Mouse (Mus musculus) forebrain, embryonic 10.5 days (tissue): Measurements from ENCODE around the gene 1110002E22Rik. TPM values are rescaled to one million over a fixed set of nuclear protein-coding genes. Genes with fewer than 3 reads are reported as not detected.

Source experiments
- DNase-seq: peaks from one replicate; pipeline ENCODE4 v3.0.0-alpha.2; 2017; ENCODE audit warnings: low spot score; ENCODE audit errors: extremely low spot score
- H3K27ac ChIP-seq: fragments of 300-500 bp; sonication (generic); 2 replicates; pipeline ENCODE4 v1.5.1; 2016; ENCODE audit warnings: mild to moderate bottlenecking
- H3K27me3 ChIP-seq: fragments of 300-500 bp; sonication (generic); 2 replicates; pipeline ENCODE4 v1.6.1; 2016; ENCODE audit warnings: mild to moderate bottlenecking; ENCODE audit not compliant: poor library complexity, severe bottlenecking
- H3K36me3 ChIP-seq: fragments of 300-500 bp; sonication (generic); replicated peaks from 2 replicates; pipeline ENCODE4 v1.6.1; 2016; ENCODE audit warnings: mild to moderate bottlenecking, moderate library complexity
- H3K4me1 ChIP-seq: fragments of 300-500 bp; sonication (generic); 2 replicates; pipeline ENCODE4 v1.6.1; 2016
- H3K4me3 ChIP-seq: fragments of 300-500 bp; sonication (generic); 2 replicates; pipeline ENCODE4 v1.5.1; 2016; ENCODE audit warnings: mild to moderate bottlenecking, moderate library complexity
- H3K9me3 ChIP-seq: fragments of 300-500 bp; sonication (generic); 2 replicates; pipeline ENCODE4 v1.6.1; 2016; ENCODE audit warnings: mild to moderate bottlenecking, moderate library complexity
- WGBS: fragments of 180-500 bp; shearing (Covaris S2); methylation state at CpG from one replicate; pipeline ENCODE4 v1.1.7; 2016; 5-methylcytosine and 5-hydroxymethylcytosine counted together
- polyA plus RNA-seq: library from polyadenylated mRNA; unstranded; fragments of >200 nt; fragmentation: Nextera tagmentation; extraction: Ambion mirVana; gene quantifications from 2 replicates; pipeline ENCODE4 v1.2.1, GENCODE M21; 2016

The 1110002E22Rik gene
- polyA plus RNA-seq, 1 experiment from 2014 or later = 0.02 TPM

DNA sequence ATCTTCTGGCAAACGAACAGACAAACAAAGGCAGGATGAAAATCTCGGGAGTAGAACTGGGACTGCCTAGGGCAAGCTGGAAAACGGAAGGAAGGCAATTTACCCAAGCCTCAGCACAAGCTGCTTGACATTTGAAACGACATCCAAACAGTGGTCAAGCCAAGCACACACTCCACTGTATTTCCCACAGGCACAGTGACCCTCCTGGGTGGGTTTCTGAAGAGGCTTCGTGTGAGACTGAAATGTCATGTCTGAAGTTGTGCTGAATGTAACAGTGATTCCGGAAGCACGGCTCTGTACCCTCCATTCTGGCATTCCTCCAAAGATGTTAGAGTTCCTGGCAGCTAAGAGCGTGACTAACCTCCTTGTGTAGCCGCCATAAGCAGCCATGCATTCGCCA is 30.9 kb downstream of the 1110002E22Rik start:
- Histone ChIP-seq H3K36me3 (peaks cover 5% of the 10 kb centered on the region; the same call in 1 of the 2 replicates), H3K27me3 (no peaks in the 10 kb centered on the region), H3K9me3 (no peaks in the 10 kb centered on the region), H3K4me1 (no peaks in the 10 kb centered on the region), H3K4me3 (no peak overlapping the region), H3K27ac (no peak overlapping the region)
- no peak for DNase-seq
- 87% methylated on average over 10 of the region's 10 CpGs for WGBS

GRCm38 (mm10) chr3:138096263-138097028 is 31.6 kb downstream of the 1110002E22Rik start:
- no peak for DNase-seq
- H3K9me3 ChIP-seq = no peaks in the 10 kb centered on the region
- H3K27me3 ChIP-seq = no peaks in the 10 kb centered on the region
- no peaks in the 10 kb centered on the region for H3K4me1 ChIP-seq
- no peak overlapping the region for H3K4me3 ChIP-seq
- H3K36me3 ChIP-seq = peaks cover 5% of the 10 kb centered on the region; the same call in 1 of the 2 replicates
- H3K27ac ChIP-seq = no peak overlapping the region
- 91% methylated on average over 19 of the region's 19 CpGs for WGBS

DNA sequence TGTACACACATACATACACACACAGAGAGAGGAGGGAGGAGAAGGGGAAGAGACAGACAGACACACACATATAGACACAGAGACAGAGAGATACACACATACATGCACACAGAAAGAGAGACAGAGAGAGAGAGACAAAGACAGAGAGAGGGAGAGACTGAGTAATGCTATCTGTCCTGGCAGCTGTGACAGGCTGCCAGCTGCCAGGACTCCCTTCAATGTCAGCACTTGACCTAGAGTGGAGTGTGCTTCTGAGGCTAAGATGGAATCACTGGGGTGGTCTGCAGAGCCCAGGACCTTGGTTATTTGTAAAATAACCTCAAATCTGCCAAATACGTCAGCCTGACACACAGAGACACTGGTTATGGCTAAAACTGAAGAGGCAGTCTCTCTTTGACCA is 32.9 kb downstream of the 1110002E22Rik start:
- Histone ChIP-seq H3K9me3 (no peaks in the 10 kb centered on the region), H3K27ac (no peak overlapping the region), H3K36me3 (peaks cover 5% of the 10 kb centered on the region; the same call in 1 of the 2 replicates), H3K27me3 (no peaks in the 10 kb centered on the region), H3K4me1 (no peaks in the 10 kb centered on the region), H3K4me3 (no peak overlapping the region)
- WGBS = 91% methylated on average over 1 of the region's 1 CpGs
- DNase-seq = no peak

DNA sequence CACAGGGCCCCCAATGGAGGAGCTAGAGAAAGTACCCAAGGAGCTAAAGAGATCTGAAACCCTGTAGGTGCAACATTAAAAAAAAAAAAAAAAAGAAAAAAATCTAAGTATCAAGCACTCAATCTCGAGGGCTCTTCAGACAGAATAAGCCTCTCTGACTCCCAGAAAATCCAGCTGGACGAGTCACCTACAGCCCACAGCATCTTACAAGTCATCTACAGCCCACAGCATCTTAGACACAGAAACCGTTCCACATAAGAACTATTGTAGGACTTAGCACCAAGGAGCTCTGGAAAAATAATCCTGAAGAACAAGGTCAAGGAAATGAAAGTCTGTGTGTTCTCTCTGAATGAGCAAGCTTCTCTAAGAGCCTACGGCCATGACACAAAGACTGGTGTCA is 37.1 kb downstream of the 1110002E22Rik start:
- Histone ChIP-seq H3K9me3 (no peaks in the 10 kb centered on the region), H3K27ac (no peak overlapping the region)

DNA sequence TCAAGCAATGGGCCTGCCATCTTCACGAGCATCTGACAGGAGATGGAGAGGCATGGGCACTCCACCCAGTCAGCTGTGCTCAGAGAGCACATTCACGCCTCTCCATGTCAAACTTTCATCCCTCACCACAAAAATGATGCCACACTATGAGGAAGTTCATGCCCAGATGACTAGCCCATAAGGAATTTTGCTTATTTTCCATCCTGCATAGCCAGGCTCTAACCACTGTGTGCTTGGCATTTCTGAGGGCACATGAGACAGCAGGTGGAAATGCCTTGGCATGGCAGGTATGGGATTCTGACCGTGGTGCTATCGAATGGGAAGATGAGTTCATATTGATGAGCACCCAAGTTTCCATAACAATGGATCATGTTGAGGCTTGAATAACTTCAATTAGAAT is 38.8 kb downstream of the 1110002E22Rik start:
- Histone ChIP-seq H3K4me1 (no peaks in the 10 kb centered on the region), H3K27me3 (no peaks in the 10 kb centered on the region), H3K9me3 (no peaks in the 10 kb centered on the region), H3K4me3 (no peak overlapping the region), H3K36me3 (no peaks in the 10 kb centered on the region), H3K27ac (no peak overlapping the region)
- 93% methylated on average over 4 of the region's 4 CpGs for WGBS
- DNase-seq = no peak

More for the DNA sequence above, 37.1 kb downstream of the 1110002E22Rik start:
- no peak overlapping the region for H3K4me3 ChIP-seq
- H3K36me3 ChIP-seq = no peaks in the 10 kb centered on the region
- H3K27me3 ChIP-seq = no peaks in the 10 kb centered on the region
- DNase-seq = no peak
- no peaks in the 10 kb centered on the region for H3K4me1 ChIP-seq
- 90% methylated on average over 4 of the region's 4 CpGs for WGBS

DNA sequence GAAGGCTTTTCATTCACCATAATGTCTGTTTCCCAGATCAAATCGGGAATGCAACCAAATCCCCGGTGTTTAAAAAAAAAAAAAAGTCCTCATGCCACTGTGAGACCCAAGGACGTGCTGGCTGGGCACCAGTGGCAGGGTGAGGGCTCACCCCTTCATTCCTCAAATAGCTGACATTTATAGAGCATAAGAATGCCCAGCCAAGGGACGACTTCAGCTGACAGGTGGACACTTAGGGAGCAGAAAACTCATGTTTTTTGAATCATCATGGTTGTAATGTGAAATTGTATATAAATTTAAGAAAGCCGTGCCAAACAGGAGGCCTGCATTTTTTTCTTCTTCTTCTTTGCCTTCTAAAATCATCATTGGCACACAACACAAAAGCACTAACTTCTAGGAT is 40.2 kb downstream of the 1110002E22Rik start:
- WGBS = 79% methylated on average over 5 of the region's 5 CpGs
- Histone ChIP-seq H3K4me1 (no peaks in the 10 kb centered on the region), H3K4me3 (no peak overlapping the region), H3K36me3 (no peaks in the 10 kb centered on the region), H3K27ac (no peak overlapping the region), H3K27me3 (no peaks in the 10 kb centered on the region), H3K9me3 (no peaks in the 10 kb centered on the region)
- no peak for DNase-seq

GRCm38 (mm10) chr3:138106887-138107286 is 42.0 kb downstream of the 1110002E22Rik start:
- Histone ChIP-seq H3K27ac (no peak overlapping the region), H3K4me3 (no peak overlapping the region), H3K36me3 (no peaks in the 10 kb centered on the region), H3K27me3 (no peaks in the 10 kb centered on the region), H3K4me1 (no peaks in the 10 kb centered on the region), H3K9me3 (no peaks in the 10 kb centered on the region)
- WGBS = 96% methylated on average over 10 of the region's 10 CpGs
- DNase-seq = no peak

GRCm38 (mm10) chr3:138110910-138111782 is 46.3 kb downstream of the 1110002E22Rik start:
- Histone ChIP-seq H3K4me1 (no peaks in the 10 kb centered on the region), H3K9me3 (no peaks in the 10 kb centered on the region), H3K27me3 (no peaks in the 10 kb centered on the region), H3K4me3 (no peak overlapping the region), H3K36me3 (no peaks in the 10 kb centered on the region), H3K27ac (no peak overlapping the region)
- no peak for DNase-seq
- 94% methylated on average over 19 of the region's 19 CpGs for WGBS

DNA sequence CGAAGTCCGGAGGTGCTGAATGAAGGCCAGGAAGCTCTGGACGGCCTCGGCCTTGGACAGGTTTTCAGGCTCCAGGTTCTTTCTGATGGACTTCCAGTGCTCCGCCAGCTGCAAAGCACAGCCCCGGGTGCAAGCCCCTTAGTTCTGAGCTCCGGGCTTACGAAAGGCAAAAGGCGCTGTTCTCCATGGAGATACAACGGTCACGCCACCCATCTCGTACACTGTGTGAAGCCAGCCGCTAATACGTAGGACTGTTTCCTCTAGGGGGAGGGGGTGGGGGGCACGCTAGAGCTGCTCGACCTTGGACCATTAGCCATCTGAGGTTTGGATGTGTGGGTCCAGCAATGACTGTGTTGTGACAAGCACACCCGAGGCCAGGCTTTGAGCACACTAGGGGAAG is 49.3 kb downstream of the 1110002E22Rik start:
- Histone ChIP-seq H3K27me3 (no peaks in the 10 kb centered on the region), H3K9me3 (no peaks in the 10 kb centered on the region), H3K36me3 (no peaks in the 10 kb centered on the region), H3K4me3 (no peak overlapping the region), H3K27ac (no peak overlapping the region), H3K4me1 (no peaks in the 10 kb centered on the region)
- DNase-seq = no peak
- WGBS = 90% methylated on average over 17 of the region's 17 CpGs

- Histone ChIP-seq H3K4me1 (no peaks in the 10 kb centered on the region), H3K4me3 (no peak overlapping the region), H3K9me3 (no peaks in the 10 kb centered on the region), H3K36me3 (no peaks in the 10 kb centered on the region), H3K27ac (no peak overlapping the region), H3K27me3 (no peaks in the 10 kb centered on the region)
- 92% methylated on average over 4 of the region's 4 CpGs for WGBS
- DNase-seq = no peak
These were observed 52.0 kb downstream of the 1110002E22Rik start for GRCm38 (mm10) chr3:138116871-138117270.

- H3K36me3 ChIP-seq = no peaks in the 10 kb centered on the region
- 84% methylated on average over 6 of the region's 6 CpGs for WGBS
- no peaks in the 10 kb centered on the region for H3K27me3 ChIP-seq
- no peak overlapping the region for H3K27ac ChIP-seq
- no peak for DNase-seq
- no peaks in the 10 kb centered on the region for H3K4me1 ChIP-seq
- H3K9me3 ChIP-seq = no peaks in the 10 kb centered on the region
- H3K4me3 ChIP-seq = no peak overlapping the region
These were observed 53.5 kb downstream of the 1110002E22Rik start for GRCm38 (mm10) chr3:138118392-138118791.

DNA sequence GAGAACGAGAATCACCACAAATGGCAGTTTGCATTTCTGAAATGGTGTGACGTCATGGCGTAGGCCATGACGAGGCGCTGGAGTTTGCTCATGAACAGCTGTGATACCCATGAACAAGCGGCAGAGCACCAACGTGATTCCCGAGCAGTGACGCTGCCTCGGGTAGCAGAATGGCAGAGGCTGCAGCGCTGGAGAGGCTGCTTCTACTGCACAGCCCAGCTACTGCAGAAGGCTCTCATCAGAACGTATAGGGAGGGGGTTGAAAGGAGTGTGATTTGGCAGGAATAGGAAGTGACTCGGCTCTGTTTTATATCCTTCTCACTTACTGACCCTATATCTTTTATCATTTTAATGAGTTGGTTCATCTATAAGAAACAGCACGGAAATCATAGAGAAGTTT is 54.0 kb downstream of the 1110002E22Rik start:
- no peak for DNase-seq
- no peaks in the 10 kb centered on the region for H3K36me3 ChIP-seq
- 90% methylated on average over 14 of the region's 14 CpGs for WGBS
- H3K4me1 ChIP-seq = no peaks in the 10 kb centered on the region
- no peaks in the 10 kb centered on the region for H3K27me3 ChIP-seq
- no peaks in the 10 kb centered on the region for H3K9me3 ChIP-seq
- H3K27ac ChIP-seq = no peak overlapping the region
- H3K4me3 ChIP-seq = no peak overlapping the region
